Mouse (Mus musculus) kidney, postnatal 10 days (tissue): ENCODE measurements around the gene Stard7.
A peak's percentile ranks its signal among the peaks of the same experiment; 100 is the strongest.
"Not testable (repeated sequence)": the region's sequence is repeated elsewhere in the genome, so short reads cannot be mapped to it uniquely, and the experiment has no call there.

Source experiments
- DNase-seq: peaks from one replicate; pipeline ENCODE4 v3.0.0; 2021; ENCODE audit warnings: mixed read lengths

Gene Stard7

DNA sequence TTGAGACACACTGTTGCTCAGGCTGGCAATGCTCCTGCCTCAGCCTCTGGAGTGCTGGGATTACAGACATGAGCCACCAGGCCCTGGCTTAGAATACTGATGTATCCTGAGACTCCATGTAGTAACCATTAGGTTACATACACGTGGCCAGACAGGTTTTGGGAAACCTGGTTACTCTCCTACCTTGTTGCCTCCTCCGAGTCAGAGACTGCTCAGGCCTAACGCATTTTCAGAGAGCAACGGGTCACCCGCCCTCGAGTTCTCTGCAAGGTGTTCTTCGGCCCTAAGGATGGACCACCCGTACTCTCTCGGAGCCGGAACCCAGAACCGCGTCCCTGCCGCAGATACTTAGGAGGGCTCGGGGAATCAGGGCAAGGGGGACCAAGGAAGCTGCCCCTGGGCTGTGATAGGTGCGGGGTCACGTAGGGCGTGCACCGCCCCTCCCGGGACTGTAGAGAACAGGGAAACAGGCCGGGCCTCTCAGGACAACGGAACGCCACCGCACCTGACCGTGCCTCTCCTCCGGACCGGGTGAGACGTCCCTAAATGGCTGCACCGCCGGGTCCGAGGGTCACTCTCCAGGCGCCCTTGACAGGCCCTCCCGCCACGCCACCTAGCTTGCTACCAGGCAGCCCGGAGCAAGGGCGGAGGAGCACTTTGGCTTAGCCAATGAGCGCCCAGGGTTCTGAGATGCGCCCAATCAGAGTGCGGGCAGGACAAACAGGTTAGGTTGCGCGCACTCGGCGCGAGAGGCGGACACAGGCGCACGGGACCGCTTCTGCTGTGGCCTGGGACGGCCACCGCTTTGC is at the start of gene Stard7:
Gene Stard7, plus strand, starts transcription at position 728 of the 809 bp plus-strand sequence.
- peak; percentile 98 for DNase-seq

DNA sequence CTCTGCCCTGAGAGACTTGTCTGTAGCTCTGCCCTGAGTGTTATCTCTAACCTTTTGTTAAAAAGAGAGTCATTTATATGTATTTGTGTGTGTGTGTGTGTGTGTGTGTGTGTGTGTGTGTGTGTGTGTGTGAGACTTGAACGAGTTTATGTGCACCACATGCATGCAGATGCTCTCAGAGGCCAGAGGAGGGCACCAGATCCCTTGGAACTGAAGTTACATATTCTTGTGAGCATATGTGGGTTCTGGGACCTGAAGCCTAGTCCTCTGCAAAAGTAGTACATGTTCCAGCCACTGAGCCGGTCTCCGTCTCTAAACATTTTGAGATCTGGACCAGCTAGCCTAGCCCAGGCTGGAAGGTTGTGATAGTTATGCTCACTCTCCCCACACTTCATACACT is 44.8 kb upstream of the Stard7 start:
- DNase-seq, result no peak

DNA sequence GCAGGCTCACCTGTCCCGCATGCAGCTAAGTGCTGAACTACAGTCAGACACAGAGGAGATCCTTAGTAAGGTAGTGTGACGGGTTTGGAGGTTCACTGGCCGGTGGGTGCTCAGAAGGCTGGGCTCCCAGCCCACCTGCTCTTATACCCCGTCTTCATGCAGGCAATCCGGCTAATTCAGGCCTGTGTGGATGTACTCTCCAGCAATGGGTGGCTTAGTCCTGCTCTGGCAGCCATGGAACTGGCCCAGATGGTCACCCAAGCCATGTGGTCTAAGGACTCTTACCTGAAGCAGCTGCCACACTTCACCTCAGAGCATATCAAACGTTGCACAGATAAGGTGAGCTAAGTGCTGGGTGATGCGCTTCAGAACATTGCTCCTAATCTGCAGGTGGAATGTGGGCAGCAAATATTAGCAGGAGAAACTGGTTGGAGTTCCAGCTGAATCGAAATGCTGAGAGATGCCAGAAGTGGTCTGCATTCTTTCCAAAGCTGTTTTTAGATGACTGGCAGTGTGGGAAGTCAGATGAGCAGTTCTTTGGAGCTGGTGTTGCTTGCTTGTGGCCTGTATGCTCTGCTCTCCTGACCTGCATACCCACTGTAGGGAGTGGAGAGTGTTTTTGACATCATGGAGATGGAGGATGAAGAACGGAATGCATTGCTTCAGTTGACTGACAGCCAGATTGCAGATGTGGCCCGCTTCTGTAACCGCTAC is 32.0 kb upstream of the Stard7 start:
- DNase-seq, result no peak

DNA sequence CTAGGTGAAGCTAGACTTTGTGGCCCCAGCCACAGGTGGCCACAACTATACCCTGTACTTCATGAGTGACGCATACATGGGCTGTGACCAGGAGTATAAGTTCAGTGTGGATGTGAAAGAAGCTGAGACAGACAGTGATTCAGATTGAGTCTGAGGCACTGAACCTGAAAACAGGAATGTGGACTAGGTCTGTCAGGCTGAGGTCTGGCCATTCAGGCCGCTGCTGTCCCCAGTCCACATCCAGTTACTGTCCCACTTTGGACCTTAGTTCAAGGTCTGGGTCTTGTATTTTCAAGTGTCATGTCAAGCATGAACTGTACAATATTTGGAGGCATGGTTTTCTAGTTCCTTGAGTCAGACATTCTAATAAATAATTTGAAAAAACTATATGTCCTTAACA is 30.0 kb upstream of the Stard7 start:
- DNase-seq, result no peak

DNA sequence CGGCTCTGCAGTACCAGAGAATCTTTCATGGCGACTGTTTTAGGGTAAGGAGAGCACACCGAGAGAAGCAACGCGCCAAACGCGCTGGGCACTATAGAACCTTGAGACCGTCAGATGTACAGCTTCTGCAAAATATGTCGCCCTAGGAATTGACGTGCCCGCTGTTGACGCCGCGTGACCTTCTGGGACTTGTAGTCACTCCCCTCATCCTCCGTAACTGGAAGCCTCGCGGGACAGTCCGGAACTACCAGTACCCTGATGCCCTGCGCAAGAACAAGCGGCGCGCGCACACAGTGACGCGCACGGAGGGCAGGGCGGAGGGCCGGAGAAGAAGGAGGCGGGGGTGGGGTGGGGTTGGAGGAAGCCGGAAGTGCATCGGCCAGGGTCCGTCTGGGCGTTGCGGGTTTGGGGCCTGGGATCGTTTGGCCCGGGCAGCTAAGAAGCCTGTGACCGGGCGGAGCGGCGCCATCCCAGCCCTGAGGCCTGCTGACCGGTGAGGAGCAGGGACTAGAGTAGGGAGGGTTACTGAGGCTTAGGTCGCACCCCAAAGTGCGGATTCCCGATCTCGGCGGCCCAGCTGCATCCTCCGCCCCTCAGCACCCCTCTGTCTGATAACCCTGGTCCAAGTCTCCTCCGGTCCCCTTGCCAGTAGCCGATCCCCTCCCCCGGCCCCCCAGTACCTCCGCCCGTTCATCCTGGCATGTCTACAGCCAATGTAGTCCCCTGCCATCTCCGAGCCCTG is 22.3 kb upstream of the Stard7 start, which contains the start of the genes Ciao1 and Tmem127:
Gene Ciao1, minus strand, starts transcription at position 225 of the 742 bp plus-strand sequence.
Gene Tmem127, plus strand, starts transcription at position 317 of the 742 bp plus-strand sequence.
- DNase-seq, result peak; percentile 99

DNA sequence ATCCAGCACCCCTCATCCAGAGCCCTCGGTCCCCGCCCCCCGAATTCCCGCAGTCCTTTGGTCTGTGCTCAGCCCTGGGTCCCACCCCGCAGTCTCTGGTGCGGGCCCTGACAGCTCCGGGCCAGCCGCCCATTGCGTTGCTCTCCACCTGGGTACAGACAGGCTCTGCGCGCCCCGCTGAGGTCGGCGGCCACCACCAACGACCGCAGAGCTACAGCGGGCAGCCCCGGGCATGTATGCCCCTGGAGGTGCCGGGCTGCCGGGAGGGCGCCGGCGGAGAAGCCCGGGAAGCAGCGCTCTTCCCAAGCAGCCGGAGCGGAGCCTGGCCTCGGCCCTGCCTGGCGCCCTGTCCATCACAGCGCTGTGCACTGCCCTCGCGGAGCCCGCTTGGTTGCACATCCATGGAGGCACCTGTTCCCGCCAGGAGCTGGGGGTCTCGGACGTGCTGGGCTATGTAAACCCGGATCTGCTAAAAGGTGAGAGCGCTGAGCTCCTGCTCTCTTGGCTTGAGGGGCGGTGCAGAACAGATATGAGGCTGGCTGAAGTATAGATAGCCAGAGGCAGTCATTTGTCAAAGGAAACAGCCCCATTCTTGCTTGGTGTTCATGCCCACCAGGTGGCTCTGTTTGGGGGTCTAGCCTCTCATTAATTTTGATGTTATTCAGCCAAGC is 21.5 kb upstream of the Stard7 start:
- DNase-seq, result peak; percentile 69

DNA sequence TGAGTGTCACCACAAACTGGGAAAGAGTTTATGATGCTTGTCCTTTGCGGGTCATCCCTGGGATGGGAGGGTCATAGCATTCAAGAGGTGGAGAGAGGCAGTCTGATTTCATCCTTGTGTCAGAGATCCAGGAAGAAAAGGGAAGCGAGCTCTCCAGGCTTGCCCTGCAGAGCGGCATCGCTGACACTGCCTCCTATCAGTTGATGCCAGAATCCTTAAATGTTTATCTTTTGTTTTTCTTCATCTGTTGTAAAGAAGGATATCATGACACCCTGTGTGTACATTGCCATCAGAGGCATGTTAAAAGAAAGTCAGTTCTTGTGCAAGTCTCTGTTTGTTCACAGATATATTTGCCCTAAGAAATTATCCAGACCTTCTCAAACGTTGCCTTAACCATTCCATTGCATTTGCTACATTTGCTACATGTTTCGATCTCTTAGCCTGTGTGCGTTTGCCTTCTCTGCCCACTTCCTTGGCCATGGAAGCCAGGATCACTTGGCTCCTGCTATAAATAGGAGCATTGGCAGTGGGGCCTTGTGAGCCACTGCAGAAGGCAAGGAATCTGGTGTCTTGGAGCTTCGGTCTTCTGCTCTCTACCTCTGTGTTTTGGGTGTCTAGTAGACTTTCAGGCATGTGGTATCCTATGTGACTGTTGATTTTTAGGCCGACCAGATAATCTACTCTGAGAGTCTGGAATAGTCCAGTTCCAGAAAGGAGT is 19.6 kb upstream of the Stard7 start:
- DNase-seq, result no peak

DNA sequence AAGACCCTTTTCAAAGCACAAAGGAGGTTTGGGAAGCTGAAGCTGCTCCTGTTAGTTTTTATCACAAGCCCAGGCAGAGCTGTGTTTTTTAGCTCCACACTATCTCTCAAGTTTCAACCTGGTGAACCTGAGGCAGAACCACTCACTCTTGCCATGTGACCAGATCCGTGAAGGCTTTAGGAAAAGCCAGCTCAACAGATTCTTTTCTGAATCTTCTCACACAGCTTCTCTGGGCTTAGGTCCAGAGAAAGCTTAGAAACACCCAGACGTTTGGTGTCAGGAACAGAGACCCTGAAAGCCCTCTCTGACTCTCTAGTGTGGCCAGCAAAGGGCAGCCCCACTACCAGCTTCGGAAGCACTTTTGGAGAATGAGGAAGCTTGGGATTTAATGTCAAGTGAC is 18.6 kb upstream of the Stard7 start:
- no peak for DNase-seq

DNA sequence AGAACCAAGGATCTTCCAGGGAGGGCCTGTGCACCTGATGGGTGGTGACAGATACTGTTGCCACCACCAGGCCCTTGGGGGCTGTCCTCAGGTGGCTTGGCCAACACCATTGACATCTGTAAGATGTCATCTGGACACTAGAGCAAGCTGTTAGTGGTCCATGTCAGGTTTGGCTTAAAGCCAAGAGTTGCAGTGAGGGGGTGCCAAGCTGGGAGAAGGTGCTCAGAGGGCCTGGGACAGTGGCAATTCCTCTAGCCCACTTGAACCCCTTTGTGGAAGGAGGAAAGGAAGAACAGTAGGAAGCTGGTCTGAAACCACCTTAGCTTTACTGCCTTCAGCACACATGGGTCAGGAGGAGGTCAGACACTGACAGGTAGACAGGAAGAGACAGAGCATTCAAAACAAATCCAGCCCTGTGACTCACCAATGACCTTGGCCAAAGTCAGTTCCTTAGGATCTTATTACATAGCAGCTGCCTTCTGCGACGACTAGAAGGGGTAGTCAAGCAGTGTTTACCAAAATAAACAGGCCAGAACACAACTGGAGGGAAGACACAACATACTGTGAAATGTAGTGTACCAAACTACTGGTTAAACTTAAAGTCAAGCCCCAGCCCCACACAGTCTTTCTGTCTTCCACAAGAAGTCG is 18.0 kb upstream of the Stard7 start:
- DNase-seq, result peak; percentile 36

DNA sequence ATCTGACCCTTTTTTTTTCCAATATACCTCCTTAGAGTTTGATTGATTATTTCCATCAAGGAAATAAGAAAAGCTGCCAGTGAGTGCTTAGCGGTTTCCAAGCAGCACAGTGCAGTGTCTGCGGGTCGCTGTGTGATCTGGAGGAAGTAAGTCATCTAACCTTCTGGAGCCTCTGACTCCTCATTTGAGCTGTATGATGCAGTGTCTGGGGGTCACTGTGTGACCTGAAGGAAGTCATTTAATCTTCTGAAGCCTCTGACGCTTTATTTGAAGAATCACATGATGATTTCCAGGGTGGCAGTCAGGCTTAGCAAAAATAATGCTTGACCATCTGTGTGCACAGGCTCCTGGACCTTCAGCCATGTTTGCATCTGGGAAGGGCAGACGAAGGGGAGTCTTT is 17.2 kb upstream of the Stard7 start:
- peak; percentile 52 for DNase-seq

DNA sequence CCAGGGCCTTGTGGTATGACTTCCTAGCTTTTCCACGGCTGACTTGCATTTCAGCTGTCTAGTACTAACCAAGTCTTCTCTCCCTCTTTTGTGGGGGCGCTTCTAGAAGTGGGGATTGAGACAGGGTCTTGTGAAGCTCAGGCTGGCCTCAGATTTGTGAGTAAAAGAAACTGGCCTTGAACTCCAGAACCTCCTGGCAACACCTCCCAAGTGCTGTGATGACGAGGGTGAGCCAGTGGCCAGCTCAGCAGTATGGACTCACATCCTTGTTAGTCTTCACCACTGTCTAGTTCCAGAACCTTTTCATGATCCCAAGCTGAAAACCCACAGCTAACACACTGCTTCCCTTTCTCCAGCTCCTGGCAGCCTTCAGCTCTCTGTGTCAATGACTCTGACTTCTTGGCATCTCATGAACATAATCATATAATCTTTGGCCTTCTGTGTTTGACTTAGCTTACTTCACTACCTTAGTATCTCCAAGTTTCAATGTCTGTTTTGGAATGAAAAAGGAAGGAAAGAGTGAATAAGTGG is 15.3 kb upstream of the Stard7 start:
- no peak for DNase-seq

DNA sequence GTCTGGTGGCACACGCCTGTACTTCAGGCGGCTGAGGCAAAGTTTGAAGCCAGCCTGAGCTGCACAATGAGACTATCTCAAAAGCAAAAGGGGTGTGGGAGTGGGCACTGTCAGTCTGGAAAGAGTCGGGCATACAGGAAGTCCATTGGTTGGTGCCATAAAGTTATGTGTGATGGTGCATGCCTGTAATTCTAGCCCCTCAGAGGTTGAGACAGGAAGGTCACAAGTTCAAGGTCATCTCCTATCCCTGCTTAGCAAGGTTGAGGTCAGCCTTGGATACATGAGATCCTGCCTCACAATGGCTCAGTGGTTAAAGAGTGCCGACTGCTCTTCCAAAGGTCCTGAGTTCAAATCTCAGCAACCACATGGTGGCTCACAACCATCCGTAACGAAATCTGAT is 14.7 kb upstream of the Stard7 start:
- no peak for DNase-seq

DNA sequence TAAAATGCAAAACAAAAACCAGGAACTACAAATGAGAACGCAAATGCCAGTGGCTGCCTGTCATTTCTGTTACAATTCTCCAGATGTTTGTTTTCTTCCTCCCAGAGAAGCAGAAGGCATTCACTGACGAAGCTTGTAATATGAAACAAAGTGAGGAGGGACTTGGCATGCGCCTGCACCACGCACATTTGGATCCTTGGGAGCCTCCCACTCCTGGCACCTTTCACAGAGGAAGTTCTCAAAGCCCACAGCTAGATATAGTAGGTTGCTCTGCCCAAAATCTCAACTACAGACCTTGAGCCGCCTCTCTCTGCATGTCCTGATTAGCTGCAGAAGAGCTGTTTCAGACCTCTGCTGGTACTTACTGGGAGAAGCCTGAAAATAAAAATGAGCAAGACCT is 10.7 kb upstream of the Stard7 start:
- no peak for DNase-seq

DNA sequence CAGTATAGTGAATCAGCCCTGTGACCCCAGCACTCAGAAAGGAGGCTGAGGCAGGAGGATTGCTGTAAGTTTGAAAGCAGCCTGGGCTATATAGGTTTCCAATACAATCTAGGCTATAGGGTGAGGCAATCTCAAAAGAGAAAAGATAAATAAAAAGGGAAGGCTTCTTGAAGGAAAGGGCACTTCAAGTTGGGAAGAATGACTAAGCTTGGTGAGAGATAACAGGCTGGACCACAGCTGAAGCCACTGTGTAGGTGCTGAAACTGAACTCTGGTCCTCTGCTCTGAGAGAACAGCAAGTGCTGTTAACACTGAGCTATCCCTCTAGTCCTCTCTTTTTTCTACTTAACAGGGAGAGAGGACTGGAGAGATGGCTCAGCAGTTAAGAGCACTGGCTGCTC is 7.5 kb upstream of the Stard7 start:
- DNase-seq, result no peak

DNA sequence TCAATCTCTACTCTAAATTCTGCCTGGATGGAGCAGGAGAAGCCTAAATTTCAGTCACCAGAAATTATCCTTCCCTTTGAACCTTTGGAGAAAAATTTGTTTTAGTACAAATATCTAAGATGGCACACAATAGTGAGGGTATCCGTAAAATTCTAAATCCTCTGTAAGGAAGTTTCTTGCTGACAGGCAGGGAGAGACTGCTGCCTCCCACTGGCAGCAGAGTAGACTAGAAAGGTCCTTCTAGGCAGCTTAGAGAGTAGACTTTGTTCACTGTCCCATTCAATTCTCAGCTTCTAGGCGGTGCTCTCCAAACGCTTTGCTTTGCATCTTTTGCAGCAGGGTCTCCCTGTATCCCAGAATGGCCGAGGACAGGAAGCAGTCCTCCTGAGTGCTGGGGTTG is 2.2 kb upstream of the Stard7 start:
- no peak for DNase-seq

DNA sequence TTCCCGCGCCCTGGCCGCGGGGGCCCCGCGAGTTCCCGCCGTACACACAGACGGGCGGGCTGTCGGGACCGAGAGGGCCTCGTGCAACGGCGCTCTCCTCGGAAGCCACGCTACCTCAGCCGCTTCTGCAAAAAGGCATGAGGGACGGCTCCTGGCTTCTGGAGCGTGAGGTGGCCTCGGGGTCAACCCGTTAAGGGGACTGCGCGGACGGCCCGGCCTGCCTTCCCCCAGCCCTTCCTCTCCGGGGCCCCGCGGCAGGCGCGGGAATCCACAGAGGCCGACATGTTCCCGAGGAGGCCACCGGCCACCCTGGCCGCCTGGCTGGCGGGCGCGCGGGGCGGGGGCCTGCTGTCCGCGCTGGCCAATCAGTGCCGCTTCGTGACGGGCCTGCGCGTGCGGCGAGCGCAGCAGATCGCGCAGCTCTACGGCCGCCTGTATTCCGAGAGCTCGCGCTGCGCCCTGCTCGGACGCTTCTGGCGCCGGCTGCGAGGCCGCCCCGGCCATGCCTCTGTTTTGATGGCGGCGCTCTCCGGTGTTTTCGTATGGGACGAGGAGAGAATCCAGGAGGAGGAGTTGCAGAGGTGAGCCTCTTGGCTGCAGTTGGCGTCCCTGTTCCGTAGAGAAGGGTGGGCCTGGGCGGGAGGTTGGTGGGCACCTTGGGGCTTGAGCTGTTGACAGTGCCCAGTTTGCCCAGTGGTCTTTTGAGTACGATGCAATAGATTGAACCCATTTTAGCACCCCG is 453 bp downstream of the Stard7 start:
- peak; percentile 93 for DNase-seq

DNA sequence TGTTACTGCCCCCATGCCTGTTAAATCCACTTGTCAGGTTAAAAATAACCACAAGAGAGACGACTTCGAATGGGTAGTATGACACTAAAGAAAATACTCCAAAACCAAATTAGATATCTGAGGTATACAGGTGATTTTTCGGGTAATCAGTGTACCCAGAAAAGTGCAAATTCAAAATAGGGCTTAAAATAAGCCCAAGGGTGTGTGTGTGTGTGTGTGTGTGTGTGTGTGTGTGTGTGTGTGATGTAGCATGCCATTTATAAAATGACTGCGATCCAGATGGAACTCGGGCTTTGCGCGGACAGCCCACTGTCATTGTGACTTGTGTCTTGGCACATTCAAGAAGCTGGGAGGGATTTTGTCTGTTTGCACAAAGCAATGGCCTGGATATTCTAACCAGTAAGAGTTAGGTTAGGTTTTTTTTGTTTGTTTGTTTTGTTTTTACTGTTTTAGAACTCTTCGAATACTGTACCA is 1.1 kb downstream of the Stard7 start:
- DNase-seq, result peak; percentile 50

DNA sequence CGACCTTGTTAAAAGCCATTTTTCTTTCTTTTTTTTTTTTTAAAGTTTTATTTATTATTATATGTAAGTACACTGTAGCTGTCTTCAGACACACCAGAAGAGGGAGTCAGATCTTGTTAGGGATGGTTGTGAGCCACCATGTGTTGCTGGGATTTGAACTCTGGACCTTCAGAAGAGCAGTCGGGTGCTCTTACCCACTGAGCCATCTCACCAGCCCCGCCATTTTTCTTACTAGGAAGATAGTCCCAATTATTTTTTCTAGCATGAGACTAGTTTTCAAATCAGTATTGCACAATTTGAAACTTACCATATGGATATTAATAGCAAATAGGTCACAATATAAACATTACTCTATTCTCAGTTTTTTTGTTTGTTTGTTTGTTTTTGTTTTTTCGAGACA is 2.0 kb downstream of the Stard7 start:
- DNase-seq, result not testable (repeated sequence)

DNA sequence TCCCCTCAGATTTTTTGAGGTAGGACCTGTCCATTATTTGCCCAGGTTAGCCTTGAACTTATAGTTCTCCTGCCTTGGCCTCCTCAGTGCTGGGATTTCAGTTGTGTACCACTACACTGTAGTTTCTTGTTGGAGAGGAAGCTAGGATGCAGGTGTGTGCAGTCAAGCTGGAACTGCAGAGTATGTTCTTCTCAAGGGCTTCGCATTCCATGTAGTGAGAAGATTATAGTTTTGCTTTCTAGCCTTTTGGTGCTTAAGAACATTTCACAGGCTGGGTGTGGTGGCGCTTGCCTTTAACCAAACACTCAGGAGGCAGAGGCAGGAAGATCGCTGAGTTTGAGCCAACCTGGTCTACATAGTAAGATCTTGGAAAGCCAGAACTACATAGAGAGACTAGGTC is 2.8 kb downstream of the Stard7 start:
- no peak for DNase-seq

DNA sequence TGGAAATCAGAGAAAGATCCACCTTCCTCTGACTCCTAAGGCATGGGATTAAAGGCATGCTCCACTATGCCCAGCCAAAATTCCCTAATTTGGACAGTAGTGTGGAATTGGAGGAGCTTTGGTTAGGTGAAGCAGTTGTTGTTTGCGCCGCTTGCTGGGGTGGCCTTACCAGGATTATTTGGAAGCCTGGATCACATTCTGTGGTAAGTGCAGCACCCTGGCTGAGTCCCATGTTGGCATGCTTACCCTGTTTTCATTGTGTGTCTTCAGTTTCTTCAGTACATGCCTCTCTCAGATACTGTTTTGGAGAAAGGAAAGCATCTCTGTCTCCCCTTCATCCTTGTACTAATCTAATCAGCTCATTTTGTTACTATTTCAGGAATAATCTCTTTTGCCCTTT is 4.6 kb downstream of the Stard7 start:
- no peak for DNase-seq
